Mouse (Mus musculus): ENCODE measurements around the gene Commd8.
"Not testable (repeated sequence)": the region's sequence is repeated elsewhere in the genome, so short reads cannot be mapped to it uniquely, and the experiment has no call there.

Gene Commd8

GRCm38 (mm10) chr5:72168285-72168621, 264 bp upstream of the Commd8 start:
- no peak for DNase-seq (ENCODE audit: low spot score in 2 of 2)

GRCm38 (mm10) chr5:72164386-72164785, 3.6 kb downstream of the Commd8 start:
- DNase-seq (ENCODE audit: low spot score in 2 of 2): no peak

- no peak for DNase-seq (ENCODE audit: low spot score in 2 of 2)
These were observed 5.1 kb downstream of the Commd8 start for GRCm38 (mm10) chr5:72162855-72163254.

DNA sequence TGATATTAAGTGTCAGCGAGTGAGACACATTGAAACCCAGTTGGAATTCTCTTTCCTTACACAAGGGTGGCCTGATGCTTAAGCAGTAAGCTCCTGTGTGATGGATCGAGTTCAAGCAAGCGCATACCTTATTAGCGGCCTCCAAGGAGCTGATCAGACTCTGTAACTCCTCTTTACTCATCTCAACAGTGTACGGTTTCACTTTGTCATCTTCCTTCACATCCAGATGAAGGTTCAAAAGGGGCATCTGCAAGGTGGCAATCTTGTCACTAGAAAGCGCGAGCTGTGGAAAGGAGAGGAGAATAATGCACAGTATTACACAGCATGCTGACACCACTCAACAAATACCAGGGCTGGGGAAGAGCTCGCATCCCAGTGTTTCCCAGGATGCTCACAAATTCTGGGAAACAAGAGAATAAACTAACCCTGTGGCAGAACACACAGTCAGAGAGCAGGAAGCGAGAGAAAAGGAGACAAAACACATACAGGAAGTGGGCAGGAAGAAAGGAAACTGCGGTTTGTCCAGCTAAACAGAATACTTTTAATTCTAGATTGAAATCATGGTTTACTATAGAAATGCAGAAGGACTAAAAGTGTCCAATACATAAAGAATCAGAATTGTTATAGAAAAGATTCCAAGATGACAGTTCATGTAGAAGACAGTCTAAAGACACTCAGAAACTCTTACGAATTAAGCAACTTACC, 7.1 kb downstream of the Commd8 start:
- no peak for DNase-seq (ENCODE audit: low spot score in 2 of 2)

DNA sequence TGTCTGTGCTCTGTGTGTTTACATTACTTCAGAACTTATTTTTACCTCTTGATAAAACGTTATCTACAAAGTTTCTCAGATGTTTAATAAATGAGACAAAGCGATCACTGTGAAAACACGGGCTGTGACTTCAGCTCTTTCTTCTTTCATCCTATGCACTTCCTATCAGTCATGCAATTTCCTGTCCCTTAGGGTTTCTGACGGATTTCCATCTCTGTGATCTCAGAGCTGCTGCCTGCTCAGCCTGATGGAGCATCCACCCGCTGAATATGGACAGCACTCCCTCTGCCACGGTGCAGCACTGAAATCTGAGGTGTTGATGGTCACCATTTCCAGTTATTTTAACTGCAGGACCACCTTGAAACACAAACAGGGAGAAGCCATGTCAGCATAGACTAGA, 8.5 kb downstream of the Commd8 start:
- no peak for DNase-seq (ENCODE audit: low spot score in 2 of 2)

DNA sequence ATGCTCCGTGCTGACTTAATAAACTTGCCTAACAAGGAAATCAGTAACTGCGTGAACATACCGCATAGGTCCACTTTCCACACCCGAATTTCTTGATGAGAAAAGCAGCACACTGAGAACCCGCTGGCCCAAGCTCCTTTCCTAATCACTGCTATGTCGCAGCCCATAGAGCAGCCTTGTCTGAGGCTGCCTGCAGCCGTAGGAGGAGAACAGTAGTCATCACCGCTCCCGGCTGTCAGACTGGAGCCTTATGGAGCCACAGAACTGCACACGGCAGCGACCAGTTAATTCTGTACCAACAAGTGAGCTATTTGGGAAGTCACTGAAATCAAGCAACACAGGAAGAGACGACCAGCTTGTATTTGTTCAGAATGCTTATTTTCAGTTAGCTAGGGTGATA, 9.3 kb downstream of the Commd8 start:
- no peak for DNase-seq (ENCODE audit: low spot score in 2 of 2)

GRCm38 (mm10) chr5:72156598-72156997, 11.4 kb downstream of the Commd8 start:
- no peak for DNase-seq (ENCODE audit: low spot score in 2 of 2)

DNA sequence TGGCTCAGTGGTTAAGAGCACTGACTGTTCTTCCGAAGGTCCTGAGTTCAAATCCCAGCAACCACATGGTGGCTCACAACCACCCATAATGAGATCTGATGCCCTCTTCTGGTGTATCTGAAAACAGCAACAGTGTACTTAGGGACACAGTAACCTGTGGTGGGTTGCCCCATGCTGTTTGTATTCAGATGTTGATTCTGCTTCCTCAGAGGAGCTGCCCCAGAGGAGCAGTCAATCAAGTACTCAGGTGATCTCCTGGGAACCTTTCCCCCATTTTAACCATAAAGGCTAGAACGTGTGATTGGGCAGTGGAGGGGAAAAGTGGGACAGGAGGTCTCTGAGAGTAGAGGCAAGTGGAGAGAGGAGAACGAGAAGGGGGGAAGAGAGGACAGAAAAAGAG, 12.3 kb downstream of the Commd8 start:
- DNase-seq (ENCODE audit: low spot score in 2 of 2): not testable (repeated sequence)

DNA sequence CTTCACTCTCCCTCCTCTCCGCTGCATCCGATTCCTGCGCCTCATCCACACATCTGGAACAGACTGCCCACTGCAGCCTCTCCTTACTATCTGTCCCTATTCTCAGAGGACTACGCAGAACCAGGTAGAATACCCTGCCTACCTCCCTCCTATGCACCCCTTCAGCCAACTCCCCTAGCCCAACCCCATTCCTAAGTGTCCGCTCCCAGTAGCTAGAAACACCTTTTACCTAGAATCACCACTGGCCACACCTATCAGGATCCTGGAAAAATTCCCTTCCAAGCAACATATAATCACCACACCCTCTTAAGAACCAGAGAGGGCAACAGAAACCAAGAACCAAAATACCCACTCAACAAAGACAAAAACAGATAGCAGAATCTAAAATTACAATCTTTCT, 17.1 kb downstream of the Commd8 start:
- DNase-seq (ENCODE audit: low spot score in 2 of 2): no peak

- DNase-seq (ENCODE audit: low spot score in 2 of 2): no peak
These were observed 19.3 kb downstream of the Commd8 start for GRCm38 (mm10) chr5:72148679-72149078.

DNA sequence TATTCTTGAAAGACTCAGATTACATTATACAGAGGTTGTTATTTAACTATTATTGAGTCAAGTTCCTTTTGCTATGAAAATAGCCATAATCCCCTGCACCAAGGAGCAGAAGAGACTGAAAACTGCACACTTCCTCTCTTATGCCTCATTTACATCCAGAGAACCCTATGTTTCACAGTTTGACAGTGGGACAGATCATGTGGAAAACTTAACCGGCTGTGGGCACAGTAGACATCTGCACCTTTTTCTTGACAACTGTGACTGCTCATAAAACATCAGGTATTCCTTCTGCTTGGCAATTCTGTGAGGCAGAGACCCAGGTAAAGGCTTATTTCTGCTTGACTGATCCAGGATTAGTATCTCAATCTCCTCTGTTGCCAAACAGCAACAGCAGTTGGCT, 28.4 kb downstream of the Commd8 start:
- DNase-seq (ENCODE audit: low spot score in 2 of 2): no peak

DNA sequence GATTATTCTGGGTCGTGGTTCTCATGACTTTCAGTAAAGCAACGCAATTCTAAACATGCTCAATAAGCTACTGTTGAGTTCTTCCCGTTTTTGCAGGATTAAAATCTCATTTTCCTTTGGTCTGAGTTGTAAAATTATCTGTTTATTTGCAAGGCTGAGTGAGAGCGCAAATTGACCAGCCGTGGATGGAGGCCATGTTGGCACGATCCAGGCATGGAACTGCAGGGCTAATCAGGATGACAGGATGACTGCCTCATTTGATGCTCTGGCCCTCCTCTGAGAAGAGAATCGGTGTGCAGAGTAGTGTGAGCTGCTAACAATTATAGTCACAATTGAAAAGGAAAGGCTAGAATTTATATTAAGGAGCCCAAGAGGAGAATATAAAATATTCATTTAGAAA, 29.7 kb downstream of the Commd8 start:
- no peak for DNase-seq (ENCODE audit: low spot score in 2 of 2)

- no peak for DNase-seq (ENCODE audit: low spot score in 2 of 2)
These were observed 34.1 kb downstream of the Commd8 start for GRCm38 (mm10) chr5:72133906-72134305.

DNA sequence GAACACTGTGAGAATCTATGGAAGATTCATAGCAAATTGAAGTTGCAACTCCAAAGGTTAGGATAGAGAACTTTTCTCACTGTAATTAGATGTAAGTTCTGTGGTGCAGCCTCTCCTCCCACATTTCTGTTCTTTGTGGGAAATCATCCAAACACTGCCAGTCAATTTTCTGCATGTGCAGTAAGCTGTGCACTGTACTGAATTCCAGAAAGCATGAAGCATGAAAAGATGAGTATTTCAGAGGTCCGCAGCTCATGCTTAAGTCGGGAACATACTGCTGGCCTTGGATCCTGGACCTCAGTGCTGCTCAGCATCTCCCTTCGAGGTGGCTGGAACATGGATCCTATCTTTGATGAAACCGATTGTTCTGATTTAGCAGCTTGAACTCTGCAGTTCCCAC, 41.3 kb downstream of the Commd8 start:
- no peak for DNase-seq (ENCODE audit: low spot score in 2 of 2)

DNA sequence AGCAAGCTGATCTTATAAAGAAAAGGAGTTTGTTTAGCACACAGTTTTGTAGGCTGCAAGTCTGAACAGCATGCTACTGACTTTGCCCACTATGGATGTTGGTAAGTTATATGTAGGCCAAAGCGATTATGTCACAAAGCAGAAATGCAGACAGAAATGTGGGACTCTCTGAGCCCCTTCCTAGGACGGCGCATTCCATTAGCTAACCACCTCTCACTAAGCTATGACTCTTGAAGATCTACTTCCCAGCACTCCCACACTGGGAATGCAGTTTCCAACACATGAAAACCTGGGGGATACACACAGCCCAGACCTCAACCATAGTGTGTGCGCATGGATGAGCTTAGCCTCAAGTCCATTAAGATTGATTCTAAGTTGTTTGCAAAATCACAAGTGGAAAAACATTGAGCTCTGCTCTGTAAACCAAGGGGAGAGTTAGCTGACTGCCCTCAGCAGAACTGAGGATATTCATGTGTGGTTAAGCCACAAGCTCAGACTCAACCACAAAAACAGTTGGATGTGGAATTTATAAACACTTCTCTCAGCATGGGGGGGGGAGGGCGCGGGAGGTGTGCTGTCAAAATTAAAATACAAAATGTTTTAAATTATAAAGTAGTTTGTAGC, 45.5 kb downstream of the Commd8 start:
- DNase-seq (ENCODE audit: low spot score in 2 of 2): no peak
